Mouse (Mus musculus): ENCODE results near the gene Haus7.
"Not testable (repeated sequence)": the region's sequence is repeated elsewhere in the genome, so short reads cannot be mapped to it uniquely, and the experiment has no call there.

Gene Haus7

GRCm38 (mm10) chrX:73468330-73468729 is 9.5 kb upstream of the Haus7 start:
- no peak for ATAC-seq (ENCODE audit: insufficient number of reproducible peaks, low FRiP score, low TSS enrichment)

DNA sequence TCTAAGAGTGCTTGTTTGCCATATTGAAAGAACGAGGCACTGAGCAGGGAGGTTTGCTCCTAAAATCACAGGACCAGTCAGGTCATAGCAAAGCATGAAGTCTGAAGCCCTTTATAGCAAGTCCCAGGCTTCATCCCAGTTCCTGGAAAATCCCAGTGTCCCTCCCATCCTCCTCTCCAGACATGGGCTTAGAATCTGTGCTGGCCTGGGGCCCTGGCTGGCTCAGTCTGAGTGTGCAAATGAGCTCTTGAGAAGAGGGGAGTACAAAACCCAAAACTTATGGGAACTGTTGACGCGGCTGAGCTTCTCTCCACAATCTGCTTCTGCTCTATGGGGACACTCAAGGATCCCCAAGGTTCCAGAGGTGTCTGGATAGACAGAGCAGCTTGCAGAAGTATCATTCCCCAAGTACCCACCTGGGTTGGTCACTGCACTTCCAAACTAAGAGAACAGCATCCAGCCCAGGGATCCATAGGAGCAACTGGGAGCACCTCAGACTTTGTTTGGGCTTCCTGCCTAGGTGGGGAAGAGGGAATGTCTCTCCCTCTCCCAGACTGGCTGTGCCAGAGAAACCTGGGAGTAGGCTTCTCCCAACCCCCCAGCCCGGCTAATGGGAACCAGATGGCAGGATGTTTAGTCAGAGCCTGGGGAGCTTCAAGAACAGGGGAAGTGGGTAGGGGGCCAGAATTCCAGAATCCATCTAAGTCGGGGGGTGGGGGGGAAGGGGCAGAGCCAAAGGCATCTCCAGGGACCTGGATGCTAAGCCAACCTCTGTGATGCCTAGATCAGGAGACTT is 8.8 kb upstream of the Haus7 start:
- ATAC-seq (ENCODE audit: insufficient number of reproducible peaks, low FRiP score, low TSS enrichment), result no peak

GRCm38 (mm10) chrX:73465483-73466186 is 6.8 kb upstream of the Haus7 start:
- no peak for ATAC-seq (ENCODE audit: insufficient number of reproducible peaks, low FRiP score, low TSS enrichment)

DNA sequence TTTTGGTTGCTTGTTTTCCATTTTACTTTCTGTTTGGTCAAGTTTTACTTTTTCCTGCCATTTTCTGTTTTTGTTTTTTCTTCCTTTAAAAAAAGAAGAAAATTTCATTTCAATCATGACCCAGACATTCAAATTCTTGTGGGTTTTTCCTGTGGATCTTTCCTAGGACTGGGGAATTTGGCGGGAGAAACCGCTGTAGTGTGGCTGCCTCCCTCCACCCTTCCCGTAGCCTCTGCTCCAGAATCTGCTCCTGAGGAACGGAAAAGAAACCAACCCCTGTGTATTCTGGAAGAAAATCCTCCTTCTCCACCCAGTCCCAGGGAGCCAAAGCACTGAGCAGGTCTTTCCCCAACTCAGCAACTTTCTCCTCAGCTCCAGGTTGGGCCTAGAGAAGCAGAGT is 1.9 kb upstream of the Haus7 start:
- no peak for ATAC-seq (ENCODE audit: insufficient number of reproducible peaks, low FRiP score, low TSS enrichment)

- no peak for ATAC-seq (ENCODE audit: insufficient number of reproducible peaks, low FRiP score, low TSS enrichment)
Measured at GRCm38 (mm10) chrX:73451949-73452348, 6.9 kb downstream of the Haus7 start.

DNA sequence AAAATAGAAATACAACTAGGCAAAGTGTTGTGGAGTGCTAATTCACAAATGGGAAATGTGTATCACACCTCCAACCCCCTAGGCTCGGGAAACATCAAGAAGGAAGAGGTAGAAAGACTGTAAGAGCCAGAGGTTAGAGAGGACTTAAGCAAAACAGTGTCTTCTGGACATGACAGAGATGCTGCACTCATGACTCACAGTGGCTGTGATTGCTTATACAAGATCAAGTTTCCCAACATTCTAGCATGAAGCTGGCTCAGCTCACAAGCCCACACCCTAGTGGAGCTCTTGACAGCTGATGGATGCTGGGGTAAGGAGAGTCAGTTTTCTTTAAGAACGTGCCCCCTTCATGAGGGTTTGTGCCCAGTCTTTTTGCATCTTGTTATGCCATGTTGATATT is 17.4 kb downstream of the Haus7 start:
- no peak for ATAC-seq (ENCODE audit: insufficient number of reproducible peaks, low FRiP score, low TSS enrichment)

DNA sequence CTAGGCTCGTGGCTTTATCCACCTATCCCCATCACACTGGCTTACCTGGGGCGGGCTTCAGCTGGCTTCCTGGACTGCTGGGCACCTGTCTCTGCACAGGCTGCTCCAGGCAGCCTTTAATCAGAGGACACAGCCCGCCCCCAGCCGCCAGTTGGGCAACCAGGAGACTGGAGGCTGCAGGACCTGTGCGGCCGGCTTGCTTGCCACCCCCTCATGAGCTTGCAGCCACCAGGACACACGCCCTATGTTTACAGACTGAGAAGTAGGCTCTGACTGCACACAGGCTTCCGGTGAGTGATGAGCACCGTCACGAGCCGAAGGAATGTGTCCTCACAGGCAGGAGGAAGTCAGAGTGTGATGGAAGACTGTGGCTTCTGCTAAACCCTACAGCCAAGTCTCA is 23.6 kb downstream of the Haus7 start, which contains the start of gene Trex2:
Gene Trex2, minus strand, starts transcription at position 93 of the 400 bp plus-strand sequence.
- no peak for ATAC-seq (ENCODE audit: insufficient number of reproducible peaks, low FRiP score, low TSS enrichment)

DNA sequence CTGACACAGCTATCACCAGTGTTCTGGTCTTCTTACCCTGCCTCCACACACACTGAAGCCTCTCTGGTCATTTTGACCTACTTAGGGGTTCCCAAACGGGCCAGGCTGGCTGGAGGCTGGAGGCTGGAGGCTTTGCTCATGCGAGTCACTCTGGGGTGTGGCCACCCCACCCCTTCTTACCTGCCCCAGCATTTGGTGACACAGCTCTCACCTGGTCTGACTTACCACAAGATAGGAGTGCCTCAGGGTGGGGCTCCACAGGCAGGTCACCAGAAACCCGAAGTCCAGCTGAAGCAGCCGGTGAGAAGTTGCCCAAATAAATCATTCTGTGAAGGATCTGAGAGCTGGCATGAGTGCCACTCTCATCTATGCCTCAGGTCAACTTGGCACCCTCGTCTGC is 26.0 kb downstream of the Haus7 start:
- no peak for ATAC-seq (ENCODE audit: insufficient number of reproducible peaks, low FRiP score, low TSS enrichment)

- ATAC-seq (ENCODE audit: insufficient number of reproducible peaks, low FRiP score, low TSS enrichment), result no peak
Measured at GRCm38 (mm10) chrX:73430036-73430435, 28.8 kb downstream of the Haus7 start.

DNA sequence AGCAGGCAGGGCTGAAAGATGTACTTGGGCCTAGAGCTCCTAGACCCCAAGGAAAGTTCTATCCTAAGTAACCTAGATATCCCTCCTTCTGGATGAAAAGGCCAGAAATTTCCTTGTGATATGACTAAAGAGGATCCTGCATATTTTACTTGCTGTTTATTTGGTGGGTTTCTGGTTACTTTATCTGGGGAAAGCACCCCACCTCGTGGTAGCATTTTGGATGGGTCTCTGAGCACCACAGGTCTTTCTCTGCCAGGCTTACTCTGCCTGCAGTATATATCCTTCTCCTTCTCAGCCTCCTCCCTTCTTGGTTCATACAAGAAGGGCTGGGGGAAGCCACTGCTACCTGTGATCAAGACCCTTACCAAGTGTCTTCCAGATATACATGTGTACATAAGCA is 46.1 kb downstream of the Haus7 start:
- ATAC-seq (ENCODE audit: insufficient number of reproducible peaks, low FRiP score, low TSS enrichment), result no peak

- no peak for ATAC-seq (ENCODE audit: insufficient number of reproducible peaks, low FRiP score, low TSS enrichment)
Measured at GRCm38 (mm10) chrX:73410880-73411517, 47.8 kb downstream of the Haus7 start, which contains the start of gene Zfp92. TSS of gene Zfp92 (plus strand) at chrX:73411096.

DNA sequence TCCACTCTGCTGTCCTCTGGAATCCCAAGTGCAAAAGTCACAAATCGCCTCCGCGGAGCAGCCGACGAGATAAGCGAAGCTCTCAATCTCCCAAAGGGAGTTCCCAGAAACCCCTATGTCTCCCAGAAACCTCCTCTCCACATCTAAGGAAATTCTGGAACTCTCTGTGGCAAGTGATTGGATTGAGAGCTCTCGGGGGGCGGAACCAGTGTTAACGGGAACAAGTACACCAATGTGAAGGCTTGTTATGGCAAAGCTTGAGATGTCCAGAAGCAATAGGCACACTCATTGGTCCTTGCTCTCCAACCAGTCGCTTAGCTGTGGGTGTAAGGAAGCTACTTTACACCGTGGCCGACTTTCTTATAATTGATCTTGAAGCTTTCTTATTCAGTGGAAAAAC is 57.2 kb downstream of the Haus7 start:
- no peak for ATAC-seq (ENCODE audit: insufficient number of reproducible peaks, low FRiP score, low TSS enrichment)

DNA sequence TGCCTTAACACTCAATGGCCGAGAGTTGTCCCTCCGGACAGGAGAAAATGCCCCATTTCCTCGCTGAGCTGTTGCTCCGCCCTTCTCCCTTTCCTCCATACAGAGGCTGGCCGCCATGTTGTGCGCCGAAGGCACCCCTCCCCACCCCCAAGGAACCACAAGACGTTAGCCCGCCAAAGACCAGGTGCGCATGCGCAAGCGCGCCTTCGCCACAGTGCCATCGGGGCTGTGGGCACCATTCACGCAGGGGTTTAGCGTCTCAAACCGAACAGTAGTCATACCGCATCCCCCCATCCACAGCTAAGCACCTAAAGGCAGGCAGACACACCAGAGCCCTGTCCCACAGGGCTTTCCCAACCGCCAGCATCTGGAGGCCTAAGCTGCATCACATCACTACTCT is 57.9 kb downstream of the Haus7 start:
- ATAC-seq (ENCODE audit: insufficient number of reproducible peaks, low FRiP score, low TSS enrichment), result no peak

DNA sequence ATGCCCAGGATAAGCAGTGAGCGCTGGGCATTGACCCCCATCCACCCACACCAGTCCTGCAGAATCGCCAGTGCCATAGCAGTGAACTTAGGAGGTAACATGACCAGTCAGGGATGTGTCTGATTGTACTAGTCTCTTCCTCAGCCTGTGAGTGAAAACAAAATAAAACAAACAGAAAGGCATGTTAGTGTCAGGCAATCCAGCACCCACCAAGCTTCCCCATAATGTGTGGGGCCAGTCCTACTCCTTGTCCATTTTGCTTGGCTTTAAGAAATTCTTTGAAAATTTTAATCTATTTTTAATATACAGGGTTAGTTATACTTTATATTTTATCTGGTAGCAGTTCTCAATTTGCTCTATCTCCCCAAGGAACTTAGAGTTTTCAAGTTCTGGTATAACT is 60.2 kb downstream of the Haus7 start, which contains the start of gene Gm18336:
Gene Gm18336, minus strand, starts transcription at position 101 of the 400 bp plus-strand sequence.
- not testable (repeated sequence) for ATAC-seq (ENCODE audit: insufficient number of reproducible peaks, low FRiP score, low TSS enrichment)

DNA sequence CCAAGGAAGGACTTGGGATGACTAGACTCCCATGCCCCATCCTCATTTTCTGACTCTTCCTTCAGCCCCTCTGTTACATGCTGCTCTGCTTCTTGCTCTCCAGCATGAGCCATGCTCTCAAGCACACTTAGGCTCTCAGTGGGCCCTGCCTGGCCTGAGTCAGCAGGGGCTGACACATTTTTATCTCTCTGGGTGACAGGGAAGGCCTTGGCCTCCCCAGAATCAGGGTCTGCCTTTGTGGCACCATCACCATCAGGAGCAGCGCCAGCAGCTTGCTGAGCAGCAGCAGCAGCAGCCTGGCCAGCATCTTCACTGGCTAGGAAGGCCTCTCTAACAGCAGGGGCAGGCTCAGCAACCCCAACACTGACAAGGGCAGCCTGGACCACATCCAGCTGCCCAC is 62.4 kb downstream of the Haus7 start:
- ATAC-seq (ENCODE audit: insufficient number of reproducible peaks, low FRiP score, low TSS enrichment), result no peak

- ATAC-seq (ENCODE audit: insufficient number of reproducible peaks, low FRiP score, low TSS enrichment), result no peak
Measured at GRCm38 (mm10) chrX:73391481-73391880, 67.4 kb downstream of the Haus7 start.
